Mouse (Mus musculus) WW6 (cell line): ENCODE measurements around the gene Lpcat3.

Source experiments
- DNase-seq: peaks from one replicate; pipeline ENCODE4 v3.0.0-alpha.2; 2013; ENCODE audit warnings: low read depth, low spot score

Gene Lpcat3

DNA sequence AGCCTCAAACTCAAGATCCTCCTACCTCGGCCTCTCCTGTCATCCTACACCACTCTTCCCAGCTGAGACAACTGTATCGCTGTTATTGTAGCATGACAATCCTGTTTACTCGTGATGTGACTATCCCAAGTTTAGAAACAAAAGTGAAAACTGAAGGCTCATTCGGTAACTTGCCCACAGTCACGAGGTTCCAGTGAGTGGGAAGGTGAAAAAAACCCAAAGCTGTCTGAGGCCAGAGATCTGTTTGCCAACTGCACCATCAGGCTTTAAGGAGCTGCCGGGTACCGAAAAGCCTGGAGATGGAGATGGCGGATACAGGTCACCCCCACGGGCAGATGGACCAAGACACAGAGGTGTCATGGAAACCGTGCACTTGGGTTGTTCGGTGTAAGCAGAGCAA lies 74.2 kb downstream of the Lpcat3 start:
- DNase-seq, result no peak

DNA sequence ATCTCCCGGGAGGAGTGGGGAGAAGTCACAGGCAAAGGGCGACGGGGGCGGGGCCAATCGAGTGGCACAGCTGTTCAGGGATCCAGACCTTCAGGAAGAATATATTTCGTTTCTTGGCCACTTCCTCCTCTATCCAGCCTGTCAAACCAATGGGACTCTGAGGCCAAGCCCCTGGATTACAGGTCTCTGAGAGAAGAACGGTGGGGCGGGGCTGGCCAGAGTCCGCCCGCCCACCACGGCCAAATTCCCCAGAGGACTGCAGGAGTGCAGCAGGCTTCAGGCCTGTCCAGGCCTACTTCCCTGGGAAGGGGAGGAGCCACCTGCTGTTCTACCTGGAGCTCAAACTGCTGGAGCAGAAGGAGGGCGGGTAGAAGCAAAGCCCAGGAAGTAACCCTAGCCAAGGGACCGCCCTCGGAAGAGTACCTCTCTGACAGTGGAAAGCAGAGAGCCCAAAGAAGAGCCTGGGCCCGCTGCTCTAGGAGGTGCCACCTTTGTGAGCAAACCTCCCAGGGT lies 75.7 kb downstream of the Lpcat3 start, which contains the start of gene Ptpn6:
Gene Ptpn6, minus strand, starts transcription at position 204 of the 513 bp plus-strand sequence.
- DNase-seq, result peak; percentile 90

DNA sequence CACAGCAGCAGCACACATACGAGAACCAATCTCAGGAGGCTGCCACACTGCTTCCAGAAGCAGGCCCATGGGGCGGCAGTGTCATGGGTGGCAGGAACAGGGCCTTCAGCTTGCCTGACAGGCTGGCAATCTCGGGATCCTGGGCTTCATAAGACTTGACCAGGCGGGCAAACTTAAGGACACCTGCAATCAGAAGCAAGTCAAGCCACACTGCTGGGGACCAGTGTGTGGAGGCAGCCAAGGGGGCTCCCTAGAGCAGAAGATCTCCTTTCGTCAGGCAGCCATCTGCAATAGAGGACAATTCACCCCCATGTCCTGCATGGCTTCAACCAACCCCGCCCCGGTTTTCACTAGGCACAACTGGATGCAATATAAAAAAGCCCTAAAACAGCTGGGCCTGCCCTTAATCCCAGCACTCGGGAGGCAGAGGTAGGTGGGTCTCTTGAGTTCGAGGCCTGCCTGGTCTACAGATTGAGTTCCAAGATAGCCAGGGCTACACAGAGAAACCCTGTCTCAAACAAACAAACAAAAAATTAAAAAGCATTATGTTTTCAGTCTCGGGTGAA lies 76.5 kb downstream of the Lpcat3 start:
- no peak for DNase-seq

DNA sequence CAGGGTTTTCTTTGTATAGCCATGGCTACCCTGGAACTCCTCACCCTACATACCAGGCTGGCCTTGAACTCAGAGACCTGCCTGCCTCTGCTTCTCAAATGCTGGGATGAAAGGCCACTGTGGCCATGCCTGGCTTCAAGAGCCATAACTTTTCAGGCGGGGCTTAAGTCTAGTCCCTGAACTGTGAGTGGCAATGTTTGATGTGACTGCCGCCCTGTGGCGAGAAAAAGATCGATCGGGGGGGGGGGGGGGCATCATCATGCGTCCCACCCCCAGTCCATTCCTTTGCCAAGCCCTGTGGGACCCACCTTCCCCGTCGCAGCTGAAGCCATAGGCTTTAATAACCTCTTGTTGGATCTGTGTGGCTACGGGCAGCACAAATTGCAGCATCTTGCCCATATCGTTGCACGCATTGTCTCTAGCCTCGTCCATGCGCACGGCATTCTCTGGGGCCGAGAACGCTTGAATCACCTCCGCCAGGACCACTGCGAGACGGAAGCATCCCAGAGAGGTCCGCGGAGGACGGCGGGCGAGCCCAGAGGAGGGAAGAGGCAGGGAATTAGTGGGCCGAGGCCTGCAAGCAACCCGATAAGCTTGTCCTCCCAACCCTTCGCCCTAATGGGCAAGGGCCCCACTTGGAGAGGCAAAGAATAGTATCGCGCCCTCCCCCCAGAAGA lies 77.5 kb downstream of the Lpcat3 start:
- peak; percentile 43 for DNase-seq

DNA sequence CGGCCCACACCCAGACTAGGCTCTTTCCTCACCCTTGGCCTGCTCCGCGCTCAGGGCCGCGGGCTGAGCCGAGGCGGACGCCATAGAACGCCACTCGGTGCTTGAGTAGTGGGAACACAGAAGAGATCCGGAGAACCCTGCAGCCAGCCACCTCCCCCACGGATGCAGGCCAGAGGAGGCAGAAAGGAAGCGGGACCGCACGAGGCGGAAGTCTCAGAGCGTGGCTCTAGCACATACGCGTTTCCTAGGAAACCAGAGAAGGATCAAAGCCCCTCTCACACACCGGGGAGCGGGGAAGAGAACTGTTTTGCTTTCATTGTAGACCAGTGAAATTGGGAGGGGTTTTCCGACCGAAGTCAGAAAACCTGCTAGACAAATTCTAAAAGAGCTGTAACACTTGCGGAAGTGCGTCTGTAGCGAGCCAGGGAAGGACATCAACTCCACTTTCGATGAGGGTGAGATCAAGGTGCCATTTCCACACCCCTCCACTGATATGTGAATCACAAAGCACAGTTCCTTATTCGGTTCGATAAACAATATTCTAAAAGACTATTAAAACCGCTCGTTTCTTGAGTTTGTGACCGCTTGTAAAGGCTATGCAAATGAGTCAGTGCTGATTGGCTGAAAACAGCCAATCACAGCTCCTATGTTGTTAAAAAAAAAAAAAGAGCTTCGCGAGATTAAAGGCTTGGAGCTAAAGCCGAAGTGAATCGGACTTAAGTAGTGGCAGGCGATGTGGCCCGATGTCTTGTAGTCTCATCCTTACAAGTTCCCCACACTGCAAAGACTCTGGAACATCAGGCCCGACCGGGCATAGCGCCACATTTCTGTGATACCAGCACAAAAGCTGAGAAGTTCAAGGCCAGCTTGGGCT lies 78.3 kb downstream of the Lpcat3 start, which contains the start of gene Grcc10:
Gene Grcc10, minus strand, starts transcription at position 487 of the 874 bp plus-strand sequence.
- DNase-seq, result peak; percentile 98

DNA sequence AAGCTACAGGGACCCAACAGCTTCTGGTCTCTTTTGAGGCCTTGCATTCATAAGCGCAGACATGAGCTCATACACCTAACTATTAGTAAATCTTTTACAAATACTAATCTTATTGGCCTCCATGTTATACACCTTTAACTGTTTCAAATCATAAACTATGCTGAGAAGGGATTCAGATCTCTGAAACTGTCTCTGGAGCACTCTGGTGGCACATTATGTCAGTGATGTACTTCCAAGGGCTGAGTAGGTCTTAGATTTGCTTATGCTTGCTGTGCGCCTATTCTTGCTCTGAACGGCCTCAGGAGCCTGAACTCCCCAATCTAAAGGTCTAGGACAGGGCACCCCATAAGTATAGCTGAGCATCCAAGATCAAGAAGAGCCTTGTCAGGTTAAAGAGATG lies 79.0 kb downstream of the Lpcat3 start:
- no peak for DNase-seq

DNA sequence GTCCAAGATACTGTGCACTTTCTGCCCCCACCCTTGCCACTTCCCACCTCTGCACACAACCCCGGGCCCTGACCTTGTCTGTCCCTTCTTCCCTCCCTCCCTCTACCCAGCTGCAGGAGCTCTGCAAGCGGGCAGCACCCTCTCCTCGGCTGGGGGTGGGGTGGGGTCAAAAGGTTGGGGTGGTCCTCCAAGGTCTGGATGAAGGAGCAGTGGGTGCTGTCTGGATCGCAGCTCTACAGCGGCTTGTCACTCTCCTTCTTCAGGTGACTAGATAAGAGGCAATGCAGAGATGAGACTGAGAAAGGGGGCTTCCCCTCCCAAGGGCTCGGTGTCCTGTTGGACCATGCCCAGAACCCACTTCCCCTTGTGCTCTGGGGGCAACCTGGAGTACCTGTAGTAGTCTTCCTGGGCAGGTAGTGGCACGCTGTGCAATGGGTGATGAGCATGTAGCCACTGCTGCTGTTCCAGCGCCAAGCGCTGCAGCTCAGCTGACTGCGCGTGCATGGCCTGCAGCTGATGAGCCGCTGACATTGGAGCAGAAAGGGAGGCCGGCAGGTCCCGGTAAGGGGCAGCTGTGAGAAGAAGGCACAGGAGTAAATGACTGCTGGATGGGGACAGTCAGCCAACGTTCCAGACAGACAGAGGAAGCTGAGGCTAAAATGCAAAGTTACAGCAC lies 80.2 kb downstream of the Lpcat3 start:
- DNase-seq, result no peak

DNA sequence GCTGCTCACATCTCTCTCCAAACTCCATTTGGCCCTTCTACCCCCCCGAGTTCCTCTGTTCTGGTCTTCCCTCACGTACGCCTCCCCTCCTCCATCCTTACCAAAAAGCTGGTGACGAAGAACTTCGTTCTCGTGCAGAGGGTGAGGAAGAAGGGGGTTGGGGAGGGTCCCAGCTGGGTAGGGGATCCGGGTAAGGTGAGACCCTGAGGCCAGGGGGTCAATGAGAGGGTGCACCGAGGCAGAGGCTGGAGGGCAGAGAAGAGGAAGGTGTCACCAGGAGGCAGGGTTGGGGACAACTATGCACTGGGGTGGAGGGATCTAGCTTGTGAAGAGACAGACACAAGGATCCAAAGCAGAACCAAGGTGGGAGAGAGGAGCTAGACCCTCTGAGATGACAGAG lies 80.8 kb downstream of the Lpcat3 start:
- DNase-seq, result no peak

DNA sequence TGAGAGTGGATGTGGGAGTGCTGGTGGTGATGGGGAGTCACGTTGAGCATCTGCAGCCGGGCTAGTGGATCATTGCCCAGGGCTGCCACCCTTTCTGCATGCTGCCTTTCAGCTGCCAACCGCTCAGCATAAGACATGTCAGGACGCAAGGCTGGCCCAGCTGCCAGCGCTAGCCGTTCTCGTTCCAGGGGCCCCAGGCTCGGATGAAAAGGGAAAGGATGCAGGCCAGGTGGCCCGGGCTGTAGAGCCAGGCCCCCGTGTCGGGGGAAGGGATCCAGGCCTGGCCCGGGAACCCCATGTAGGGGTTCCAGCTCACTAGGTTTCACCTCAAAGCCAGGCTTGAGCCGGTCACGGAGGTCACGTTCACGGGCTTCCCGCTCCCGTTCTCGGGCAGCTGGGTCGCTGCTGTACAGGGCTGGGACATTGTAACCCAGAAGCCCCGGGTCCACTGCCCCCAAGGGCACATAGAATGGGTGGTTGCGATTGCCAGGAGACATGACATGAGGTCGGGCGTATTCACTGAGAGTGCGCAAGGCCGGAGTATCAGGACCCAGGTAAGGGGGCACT lies 82.0 kb downstream of the Lpcat3 start:
- DNase-seq, result no peak

DNA sequence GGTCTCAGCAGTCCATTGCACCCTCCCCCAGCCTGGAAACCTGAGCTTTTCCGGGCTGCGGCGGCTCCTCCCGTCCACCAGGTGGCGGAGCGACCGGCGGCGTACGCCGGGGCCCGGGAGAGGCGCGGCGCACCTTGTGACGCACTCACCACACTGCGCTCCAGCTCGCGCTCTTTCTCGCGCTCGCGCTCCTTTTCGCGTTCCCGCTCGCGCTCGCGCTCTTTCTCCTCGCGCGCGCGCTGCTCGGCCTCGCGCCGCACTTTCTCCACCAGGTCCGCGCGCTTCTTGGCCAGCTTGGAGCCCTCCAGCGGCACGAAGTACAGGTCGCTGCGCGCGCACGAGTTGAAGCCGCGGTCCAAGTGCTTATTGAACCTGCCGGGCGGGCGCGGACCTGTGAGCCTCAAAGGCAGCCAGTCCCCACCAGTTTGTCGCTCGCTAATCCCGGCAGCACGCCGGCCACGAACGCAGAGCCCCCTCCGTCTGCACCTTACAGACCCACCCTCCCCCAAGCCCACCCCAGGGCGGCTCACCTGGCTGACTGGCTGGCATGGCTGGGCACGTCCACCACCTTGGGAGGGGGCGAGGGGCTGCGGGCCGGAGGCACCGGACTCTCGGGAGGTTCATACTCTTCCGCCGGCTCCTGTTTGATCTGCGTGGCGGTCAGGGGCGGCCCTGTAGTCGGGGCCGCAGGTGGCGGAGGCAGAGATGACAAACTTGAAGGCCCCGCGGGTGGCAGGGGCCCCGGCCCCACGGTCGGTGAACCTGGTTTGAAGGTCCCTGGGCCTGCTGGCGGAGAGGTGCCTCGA lies 82.9 kb downstream of the Lpcat3 start:
- DNase-seq, result peak; percentile 99

DNA sequence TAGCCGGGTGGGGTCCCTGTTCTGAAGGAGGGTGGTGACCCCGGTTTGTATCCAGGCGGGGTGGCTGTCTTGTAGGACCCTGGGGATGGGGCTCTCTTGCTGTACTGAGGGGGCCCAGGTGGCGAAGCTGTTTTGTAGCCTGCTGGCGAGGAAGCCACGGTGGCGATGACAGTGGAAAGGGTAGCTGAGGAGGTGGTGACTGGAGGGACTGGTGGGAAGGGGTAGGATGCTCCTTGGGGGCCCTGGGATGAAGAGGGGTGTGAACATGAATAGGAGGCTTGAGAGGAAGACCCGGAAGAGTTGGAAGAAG lies 83.4 kb downstream of the Lpcat3 start:
- no peak for DNase-seq

DNA sequence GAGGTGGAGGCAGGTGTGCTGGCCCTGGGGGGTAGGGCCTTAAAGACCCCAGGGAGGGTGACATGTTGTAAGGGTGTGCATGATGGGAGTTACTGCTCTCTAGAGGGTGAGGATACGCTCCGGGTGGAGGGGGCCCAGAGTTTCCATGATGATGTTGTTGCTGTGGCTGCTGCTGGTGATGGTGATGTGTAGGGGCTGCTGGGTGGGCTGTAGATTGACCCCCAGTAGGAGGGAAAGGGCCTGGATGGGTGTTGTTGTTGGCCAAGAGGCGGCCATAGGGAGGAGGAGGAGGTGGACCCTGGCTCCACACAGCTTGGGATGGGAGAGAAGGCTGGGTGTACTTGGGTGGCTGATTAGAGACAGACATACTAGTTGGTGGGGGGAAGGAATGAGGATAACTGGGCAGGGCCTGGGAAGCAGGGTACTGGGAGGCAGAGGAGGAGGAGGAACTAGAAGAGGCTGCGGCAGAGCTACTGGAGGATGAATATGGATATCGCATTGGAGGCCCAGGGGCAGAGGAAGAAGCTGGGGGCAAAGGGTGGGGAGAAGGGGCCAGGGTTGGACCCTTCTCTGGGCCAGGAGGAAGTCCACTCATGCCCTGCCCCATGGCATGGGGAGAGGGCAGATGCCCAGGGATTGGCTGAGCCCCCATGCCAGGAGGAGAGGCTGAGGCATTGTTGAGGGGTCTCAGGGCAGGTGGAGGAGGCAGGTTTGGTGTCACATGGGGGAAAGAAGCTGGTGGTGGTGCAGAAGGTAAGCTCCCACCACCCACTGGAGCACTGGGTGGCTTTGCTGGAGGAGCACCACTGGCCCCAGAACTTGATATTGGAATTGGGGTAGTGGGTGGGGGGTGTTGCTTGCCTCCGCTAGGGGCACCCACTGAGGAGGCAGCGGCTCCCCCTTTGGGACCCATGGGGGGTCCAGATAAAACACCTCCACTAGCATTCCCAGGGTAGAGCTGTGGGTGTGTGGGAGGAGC lies 84.1 kb downstream of the Lpcat3 start:
- no peak for DNase-seq

DNA sequence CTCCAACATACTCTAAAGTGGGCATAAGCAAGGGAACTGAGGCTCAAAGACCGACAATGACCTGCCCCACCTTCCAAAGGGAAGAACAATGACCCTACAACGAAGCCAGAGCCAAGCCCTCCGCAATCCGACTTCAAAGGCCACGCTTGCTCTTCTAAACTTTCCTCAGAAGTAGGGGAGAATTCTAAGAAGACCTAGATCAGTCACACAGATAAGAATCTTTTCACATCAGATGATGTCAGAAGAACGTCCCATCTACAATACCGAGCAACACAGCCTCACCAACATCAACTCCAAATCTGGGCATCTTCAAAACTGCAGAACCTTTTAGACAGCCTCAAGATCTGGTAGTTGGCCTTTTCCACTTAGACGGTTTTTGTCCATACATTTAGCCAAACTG lies 87.6 kb downstream of the Lpcat3 start:
- no peak for DNase-seq

DNA sequence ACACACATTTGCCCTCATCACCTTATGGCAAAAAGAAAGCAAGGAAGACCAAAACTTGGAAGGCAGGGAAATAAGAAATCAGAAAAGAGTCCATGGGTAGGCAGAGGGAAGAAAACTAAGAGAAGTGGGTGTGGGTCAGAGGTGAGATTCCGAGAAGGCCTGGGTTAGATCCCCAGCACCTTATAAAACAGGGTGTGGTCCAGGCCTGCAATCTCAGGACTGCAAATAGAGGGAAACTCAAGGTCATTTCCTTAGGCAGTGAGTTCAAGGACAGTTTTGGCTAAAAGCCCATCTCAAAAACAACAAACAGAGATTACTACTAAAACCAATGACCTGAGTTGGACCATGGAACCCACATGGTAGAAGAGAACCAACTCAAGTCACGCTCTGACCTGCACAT lies 91.0 kb downstream of the Lpcat3 start:
- no peak for DNase-seq
